Mouse (Mus musculus) forebrain, embryonic 16.5 days (tissue): ENCODE measurements around the gene Apbb2. TPM values are rescaled to one million over a fixed set of nuclear protein-coding genes. Genes with fewer than 3 reads are reported as not detected.

Experiments
- ATAC-seq: fragments of 200-750 bp; cut with Nextera tagmentation; 2 replicates; pipeline ENCODE4 v1.8.0; 2017; ENCODE audit warnings: mild to moderate bottlenecking, moderate library complexity
- H3K27ac ChIP-seq: fragments of 300-500 bp; sonication (generic); 2 replicates; pipeline ENCODE4 v1.5.1; 2014; ENCODE audit warnings: low read length, control low read depth
- H3K27me3 ChIP-seq: fragments of 300-500 bp; sonication (generic); replicated peaks from 2 replicates; pipeline ENCODE4 v1.6.1; 2014; ENCODE audit warnings: low read length; ENCODE audit not compliant: control insufficient read depth, insufficient read depth
- H3K36me3 ChIP-seq: fragments of 300-500 bp; sonication (generic); 2 replicates; pipeline ENCODE4 v1.6.1; 2014; ENCODE audit not compliant: control insufficient read depth, insufficient read depth
- H3K4me1 ChIP-seq: fragments of 300-500 bp; sonication (generic); replicated peaks from 2 replicates; pipeline ENCODE4 v1.6.1; 2014; ENCODE audit warnings: low read length; ENCODE audit not compliant: control insufficient read depth, insufficient read depth
- H3K4me2 ChIP-seq: fragments of 300-500 bp; sonication (generic); 2 replicates; pipeline ENCODE4 v1.6.1; 2014; ENCODE audit warnings: mild to moderate bottlenecking, low read length, control low read depth
- H3K4me3 ChIP-seq: fragments of 300-500 bp; sonication (generic); replicated peaks from 2 replicates; pipeline ENCODE4 v1.5.1; 2014; ENCODE audit warnings: mild to moderate bottlenecking, low read length, control low read depth
- H3K9ac ChIP-seq: fragments of 300-500 bp; sonication (generic); replicated peaks from 2 replicates; pipeline ENCODE4 v1.6.1; 2014; ENCODE audit warnings: low read depth, low read length, control low read depth
- H3K9me3 ChIP-seq: fragments of 300-500 bp; sonication (generic); 2 replicates; pipeline ENCODE4 v1.6.1; 2016; ENCODE audit warnings: low read length; ENCODE audit not compliant: control insufficient read depth
- WGBS: fragments of 180-500 bp; shearing (Covaris S2); extraction: QIAGEN DNeasy Blood & Tissue Kit; methylation state at CpG from one replicate; pipeline ENCODE4 v1.1.7; 2014; 5-methylcytosine and 5-hydroxymethylcytosine counted together
- polyA plus RNA-seq: library from polyadenylated mRNA; unstranded; fragments of >200 nt; fragmentation: Nextera tagmentation; extraction: Ambion mirVana; gene quantifications from 2 replicates; pipeline ENCODE4 v1.2.1, GENCODE M21; 2015

Gene Apbb2
- polyA plus RNA-seq: 92.2 and 99.1 TPM in 2 replicates

DNA sequence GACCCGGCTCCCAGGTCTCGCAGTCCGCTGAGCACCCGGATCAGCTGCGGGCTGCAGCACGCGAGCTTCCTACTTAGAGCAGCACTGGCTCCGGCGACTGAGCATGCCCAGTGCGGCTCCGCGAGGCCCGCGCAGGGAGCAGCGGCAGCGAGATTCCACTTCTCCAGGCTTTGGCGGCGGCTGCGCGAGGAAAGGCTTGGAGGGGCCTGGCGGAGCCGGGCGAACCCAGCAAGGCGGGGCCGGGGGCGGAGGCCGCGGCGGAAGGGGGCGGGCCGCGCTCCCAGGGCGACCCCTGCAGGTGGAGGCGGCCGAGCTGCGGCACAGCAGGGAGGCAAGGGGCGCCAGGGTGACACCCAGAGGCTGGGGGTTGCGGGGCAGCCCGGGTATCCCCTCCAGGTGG lies at the start of gene Apbb2:
Gene Apbb2 (minus strand): TSS at position 188 of the 400 bp plus-strand sequence.
- under 1% methylated on average over 34 of the region's 39 CpGs for whole genome bisulfite sequencing

DNA sequence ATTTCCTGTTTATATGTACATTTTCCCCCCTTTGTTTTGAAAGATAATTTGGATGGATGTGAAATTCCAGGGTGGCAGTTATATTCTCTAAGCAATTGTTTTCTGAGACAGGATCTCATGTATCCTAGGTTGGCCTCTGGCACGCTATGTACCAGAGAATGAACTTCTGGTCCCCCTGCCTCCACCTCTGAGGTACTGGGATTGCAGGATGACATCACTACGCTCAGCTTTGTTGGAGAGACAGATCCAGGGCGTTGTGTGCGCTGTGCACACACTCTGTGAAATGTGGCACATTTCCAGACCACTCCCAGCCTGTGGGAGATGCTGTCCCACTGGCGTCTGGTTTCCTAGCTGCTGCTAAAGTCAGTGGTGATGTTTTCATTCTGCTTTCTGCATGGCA lies 35.6 kb upstream of the Apbb2 start:
- ATAC-seq: peak; percentile 71
- H3K27me3 ChIP-seq: no peaks in the 10 kb centered on the region
- H3K27ac ChIP-seq: peak overlapping the region; percentile 41; the same call in 1 of the 2 replicates

More for the DNA sequence above, at the start of gene Apbb2:
- no peaks in the 10 kb centered on the region for H3K9me3 ChIP-seq
- peak; percentile 97 for ATAC-seq
- H3K4me1 ChIP-seq: peaks cover 31% of the 10 kb centered on the region
- H3K9ac ChIP-seq: peak within 1 kb of the TSS; percentile 90
- peak within 1 kb of the TSS; percentile 96 for H3K27ac ChIP-seq
- H3K4me2 ChIP-seq: peak within 1 kb of the TSS; percentile 87
- H3K4me3 ChIP-seq: peak within 1 kb of the TSS; percentile 87
- no peaks in the 10 kb centered on the region for H3K27me3 ChIP-seq
- no peaks in the 10 kb centered on the region for H3K36me3 ChIP-seq

DNA sequence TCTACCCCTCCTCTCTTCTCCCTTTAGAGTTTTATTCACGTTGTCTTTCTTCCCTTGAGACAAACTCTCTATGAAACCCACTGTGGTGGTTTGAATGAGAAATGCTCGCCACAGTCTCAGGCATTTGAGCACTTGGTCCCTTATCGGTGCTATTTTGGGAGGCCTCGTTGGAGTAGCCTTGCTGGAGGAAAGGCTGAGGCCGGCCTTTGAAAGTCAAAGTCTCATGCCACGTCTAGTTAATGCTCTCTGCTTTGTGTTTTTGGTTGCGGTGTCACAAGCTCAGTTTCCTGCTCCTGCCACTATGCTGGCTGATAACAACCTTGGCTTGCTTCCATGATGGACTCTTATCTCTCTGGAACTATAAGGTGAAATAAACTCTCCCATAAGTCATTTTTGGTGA lies 28.9 kb upstream of the Apbb2 start:
- H3K9me3 ChIP-seq: no peaks in the 10 kb centered on the region
- no peak overlapping the region for H3K9ac ChIP-seq
- no peak overlapping the region for H3K4me3 ChIP-seq
- H3K36me3 ChIP-seq: no peaks in the 10 kb centered on the region
- no peak for ATAC-seq
- no peak overlapping the region for H3K27ac ChIP-seq
- H3K27me3 ChIP-seq: no peaks in the 10 kb centered on the region
- no peaks in the 10 kb centered on the region for H3K4me1 ChIP-seq
- H3K4me2 ChIP-seq: no peak overlapping the region
- WGBS: 70% methylated on average over 7 of the region's 7 CpGs

More for the DNA sequence above, 35.6 kb upstream of the Apbb2 start:
- Histone ChIP-seq H3K36me3 (no peaks in the 10 kb centered on the region), H3K4me1 (peaks cover 4% of the 10 kb centered on the region), H3K9me3 (no peaks in the 10 kb centered on the region), H3K4me2 (no peak overlapping the region), H3K4me3 (no peak overlapping the region), H3K9ac (no peak overlapping the region)
- 28% methylated on average over 5 of the region's 5 CpGs for WGBS

DNA sequence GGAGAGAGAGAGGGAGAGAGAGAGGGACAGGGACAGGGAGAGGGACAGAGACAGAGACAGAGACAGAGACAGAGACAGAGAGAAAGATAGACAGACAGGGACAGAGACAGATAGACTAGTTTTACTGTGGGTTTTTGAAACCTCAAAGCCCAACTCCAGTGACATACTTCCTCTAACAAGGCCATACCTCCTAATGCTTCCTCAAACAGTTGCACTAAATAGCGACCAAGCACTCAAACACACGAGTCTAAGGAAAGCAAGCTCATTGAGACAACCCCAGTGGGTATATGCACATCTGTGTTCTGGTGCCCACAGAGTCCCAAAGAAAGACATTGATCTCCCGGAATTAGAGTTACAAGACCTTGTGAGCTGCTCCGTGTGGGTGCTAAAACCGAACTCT lies 24.7 kb upstream of the Apbb2 start:
- no peak overlapping the region for H3K9ac ChIP-seq
- no peak overlapping the region for H3K4me2 ChIP-seq
- H3K9me3 ChIP-seq: no peaks in the 10 kb centered on the region
- no peak for ATAC-seq
- H3K4me3 ChIP-seq: no peak overlapping the region
- H3K36me3 ChIP-seq: no peaks in the 10 kb centered on the region
- H3K27me3 ChIP-seq: no peaks in the 10 kb centered on the region
- H3K27ac ChIP-seq: no peak overlapping the region
- H3K4me1 ChIP-seq: no peaks in the 10 kb centered on the region
- WGBS: 88% methylated on average over 5 of the region's 5 CpGs

DNA sequence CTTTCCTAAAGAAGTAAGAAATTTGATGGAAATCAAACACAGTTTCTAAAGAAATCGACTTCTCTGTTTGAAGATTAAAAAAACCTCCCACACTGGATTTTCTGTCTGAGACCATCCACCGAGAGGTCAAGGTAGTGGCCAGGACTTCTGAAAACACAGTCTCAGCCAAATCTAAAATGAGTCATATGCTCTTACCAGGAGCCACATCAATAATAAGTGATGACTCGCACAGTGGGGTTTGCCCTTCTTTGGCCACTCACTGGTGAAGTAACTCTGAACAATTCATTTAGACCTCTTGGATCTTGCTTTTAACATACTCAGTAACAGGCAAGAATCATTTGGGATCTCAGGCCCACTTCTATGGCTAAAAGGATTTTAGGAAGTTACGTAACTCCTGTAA lies 23.6 kb upstream of the Apbb2 start:
- no peaks in the 10 kb centered on the region for H3K4me1 ChIP-seq
- no peak for ATAC-seq
- WGBS: 93% methylated on average over 4 of the region's 4 CpGs

DNA sequence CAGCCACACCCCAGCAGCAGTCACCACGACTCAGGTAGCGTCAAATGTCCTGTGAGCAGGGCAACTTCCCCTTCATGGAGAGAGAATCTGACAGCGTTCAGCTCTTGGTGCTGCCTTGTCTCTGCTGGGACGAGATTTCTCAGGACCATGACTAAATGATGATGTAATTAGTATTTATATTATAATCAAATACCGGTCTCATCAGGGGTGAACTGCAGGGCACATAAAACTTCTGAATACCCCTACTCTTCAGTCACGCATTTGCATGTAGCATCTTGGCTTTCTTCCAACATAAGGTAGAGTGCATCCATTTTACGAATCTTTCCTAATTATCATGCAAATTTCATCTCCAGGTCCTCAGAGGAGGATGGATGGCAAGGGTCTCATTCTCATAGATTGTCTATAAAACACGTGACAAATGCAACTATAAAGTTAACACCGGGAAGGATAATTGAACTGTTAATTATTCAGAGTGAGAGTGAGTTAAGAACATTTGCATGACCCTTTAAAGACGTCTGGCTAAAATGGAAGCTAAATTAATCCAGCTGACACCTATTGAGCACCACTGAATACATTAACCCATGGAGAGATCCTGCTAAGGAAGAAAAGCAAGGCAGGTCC lies 17.0 kb upstream of the Apbb2 start:
- Histone ChIP-seq H3K4me1 (no peaks in the 10 kb centered on the region), H3K9me3 (no peaks in the 10 kb centered on the region), H3K9ac (no peak overlapping the region), H3K4me2 (no peak overlapping the region), H3K36me3 (no peaks in the 10 kb centered on the region), H3K4me3 (no peak overlapping the region), H3K27ac (no peak overlapping the region), H3K27me3 (no peaks in the 10 kb centered on the region)
- 23% methylated on average over 10 of the region's 10 CpGs for WGBS
- peak; percentile 33; the same call in 1 of the 2 replicates for ATAC-seq

More for the DNA sequence above, 23.6 kb upstream of the Apbb2 start:
- Histone ChIP-seq H3K27ac (no peak overlapping the region), H3K36me3 (no peaks in the 10 kb centered on the region), H3K9me3 (no peaks in the 10 kb centered on the region), H3K4me3 (no peak overlapping the region), H3K4me2 (no peak overlapping the region), H3K9ac (no peak overlapping the region), H3K27me3 (no peaks in the 10 kb centered on the region)

DNA sequence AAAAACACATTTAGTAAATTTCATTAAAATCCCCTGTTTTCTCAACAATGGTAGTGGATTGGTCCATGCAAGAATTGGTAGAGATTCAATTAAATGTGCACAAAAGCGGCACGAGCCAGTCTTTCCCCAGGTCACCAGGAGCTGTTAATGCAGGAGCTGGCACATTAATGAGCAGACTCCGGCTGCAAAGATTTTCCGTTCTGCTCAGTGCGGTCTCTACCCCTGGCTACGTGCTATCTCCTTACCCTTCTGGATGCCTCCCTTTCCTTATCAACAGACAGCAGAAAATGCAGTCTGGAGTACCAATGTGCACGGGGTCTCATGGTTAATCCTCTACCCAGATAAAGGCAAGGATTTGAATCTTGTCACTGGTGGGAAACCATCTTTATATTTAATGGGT lies 9.2 kb upstream of the Apbb2 start:
- H3K4me2 ChIP-seq: no peak overlapping the region
- no peak overlapping the region for H3K4me3 ChIP-seq
- no peak for ATAC-seq
- H3K9ac ChIP-seq: 0 out of 2 replicates have a peak overlapping the region, but pooled peaks have one; percentile 17
- no peaks in the 10 kb centered on the region for H3K36me3 ChIP-seq
- no peaks in the 10 kb centered on the region for H3K9me3 ChIP-seq
- H3K27ac ChIP-seq: no peak overlapping the region
- peaks cover 3% of the 10 kb centered on the region; the same call in 1 of the 2 replicates for H3K4me1 ChIP-seq
- H3K27me3 ChIP-seq: no peaks in the 10 kb centered on the region
- WGBS: 22% methylated on average over 7 of the region's 7 CpGs

DNA sequence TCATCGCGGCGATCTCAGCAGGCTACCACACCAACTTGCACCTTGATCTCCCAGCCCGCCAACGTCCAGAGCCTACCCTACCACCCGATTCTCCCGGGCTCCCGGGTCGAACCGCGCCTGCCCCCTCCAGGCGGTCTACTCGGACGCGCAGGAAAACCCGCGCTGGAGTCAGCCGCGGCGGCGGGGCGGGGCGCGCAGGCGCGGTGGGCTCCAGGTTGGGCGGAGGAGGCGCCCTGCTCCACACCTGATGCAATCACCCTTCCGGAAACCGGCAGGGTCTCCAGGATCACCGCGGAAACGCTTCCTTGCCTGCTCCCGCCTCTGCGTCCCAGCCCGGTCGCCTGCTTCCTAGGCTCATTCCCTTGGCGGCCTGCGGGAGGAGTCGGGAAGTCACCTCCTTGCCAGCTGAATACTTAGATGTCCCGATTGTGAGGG lies 1.6 kb upstream of the Apbb2 start:
- H3K27ac ChIP-seq: peak overlapping the region; percentile 57; the same call in 1 of the 2 replicates
- peak overlapping the region; percentile 67 for H3K4me3 ChIP-seq
- peak overlapping the region; percentile 80 for H3K4me2 ChIP-seq
- peak; percentile 43 for ATAC-seq
- H3K4me1 ChIP-seq: peaks cover 31% of the 10 kb centered on the region
- under 1% methylated on average over 41 of the region's 41 CpGs for WGBS
- H3K36me3 ChIP-seq: no peaks in the 10 kb centered on the region
- no peaks in the 10 kb centered on the region for H3K9me3 ChIP-seq
- H3K9ac ChIP-seq: peak overlapping the region; percentile 78
- H3K27me3 ChIP-seq: no peaks in the 10 kb centered on the region

DNA sequence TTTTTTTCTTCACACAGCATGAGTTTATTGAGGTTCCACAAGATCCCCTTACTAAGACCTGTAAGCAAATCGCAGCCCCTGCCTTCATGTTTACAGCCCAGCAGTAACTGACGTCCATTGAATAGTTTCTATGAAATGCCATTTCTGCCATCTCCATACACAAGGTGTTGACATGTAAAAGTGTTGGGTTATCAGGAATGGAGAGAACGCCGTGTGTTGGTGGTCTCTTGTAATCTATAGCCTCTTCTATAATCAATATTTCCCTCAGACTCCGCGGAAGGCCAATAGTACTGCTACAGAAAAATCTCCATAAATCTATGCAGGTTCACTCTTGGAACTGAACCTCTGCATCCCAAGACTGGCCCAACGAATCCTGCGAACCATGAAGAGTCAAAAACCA lies 1.1 kb upstream of the Apbb2 start:
- Histone ChIP-seq H3K27me3 (no peaks in the 10 kb centered on the region), H3K4me1 (peaks cover 31% of the 10 kb centered on the region), H3K36me3 (no peaks in the 10 kb centered on the region), H3K27ac (no peak overlapping the region), H3K9me3 (no peaks in the 10 kb centered on the region), H3K4me3 (peak overlapping the region; percentile 67), H3K9ac (peak overlapping the region; percentile 78), H3K4me2 (peak overlapping the region; percentile 80)
- WGBS: 46% methylated on average over 8 of the region's 8 CpGs
- no peak for ATAC-seq
